Mouse (Mus musculus): ENCODE measurements around the gene Sbk1. TPM values are rescaled to one million over a fixed set of nuclear protein-coding genes. Genes with fewer than 3 reads are reported as not detected.

The Sbk1 gene
- polyA plus RNA-seq, 1 experiment from 2014 or later = 33.1 TPM

DNA sequence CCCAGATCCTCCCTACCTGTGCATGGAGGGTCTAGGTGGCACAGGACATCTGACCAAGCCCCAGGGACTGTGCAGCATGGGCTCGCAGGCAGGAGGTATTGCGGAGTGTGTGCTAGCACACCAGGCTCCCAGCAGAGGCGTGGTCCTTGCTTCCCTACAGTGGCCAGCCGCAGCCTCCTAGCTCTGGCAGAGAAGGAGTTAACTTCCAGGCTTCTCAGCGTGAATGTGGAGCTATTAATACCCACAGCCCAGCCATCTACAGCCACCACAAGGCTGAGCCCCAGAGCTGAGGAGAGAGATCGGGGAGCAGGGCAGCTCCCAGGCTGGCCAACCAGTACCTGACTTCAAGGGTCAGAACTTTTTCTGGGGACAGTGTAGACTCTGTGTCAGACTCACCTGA, 24.3 kb upstream of the Sbk1 start:
- Histone ChIP-seq H3K4me2 (peak overlapping the region; percentile 18; the same call in 1 of the 2 replicates), H3K4me3 (replicated peaks) (no peak overlapping the region), H3K4me1 (peaks cover 9% of the 10 kb centered on the region; the same call in 1 of the 2 replicates), H3K9me3 (replicated peaks) (no peaks in the 10 kb centered on the region), H3K9ac (no peak overlapping the region), H3K27me3 (peaks cover 13% of the 10 kb centered on the region; the same call in 1 of the 2 replicates), H3K36me3 (no peaks in the 10 kb centered on the region), H3K27ac (no peak overlapping the region)
- WGBS = 5% methylated on average over 6 of the region's 6 CpGs
- ATAC-seq (replicated peaks; ENCODE audit: low FRiP score) = no peak; the same call in 1 of the 2 replicates

DNA sequence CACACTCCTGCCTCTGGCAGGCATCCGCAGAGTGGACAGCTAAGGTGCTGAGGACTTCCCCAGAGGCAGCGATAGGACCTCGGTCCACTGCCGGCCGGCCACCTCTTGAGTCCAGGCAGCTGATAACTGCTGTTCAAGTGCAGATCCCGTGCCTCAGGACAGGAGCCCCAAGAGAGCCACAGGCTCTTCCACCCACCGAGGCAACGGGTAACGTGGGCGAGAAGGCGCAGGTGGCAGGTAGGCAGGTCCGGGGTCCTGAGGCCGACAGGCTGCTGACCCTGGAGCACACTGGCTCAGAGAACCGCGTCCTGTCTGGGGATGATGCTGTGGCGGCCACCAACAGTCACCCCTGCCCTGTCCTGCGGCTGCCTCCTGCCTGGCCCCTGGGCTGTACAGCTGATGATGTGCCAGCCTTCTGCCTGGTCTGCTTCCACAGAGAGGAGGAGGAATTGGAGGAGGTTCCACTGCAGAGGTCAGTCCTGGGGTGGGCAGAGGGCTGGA, 23.7 kb upstream of the Sbk1 start:
- Histone ChIP-seq H3K4me3 (replicated peaks) (no peak overlapping the region), H3K27me3 (peaks cover 13% of the 10 kb centered on the region; the same call in 1 of the 2 replicates), H3K27ac (no peak overlapping the region), H3K9ac (no peak overlapping the region), H3K9me3 (replicated peaks) (no peaks in the 10 kb centered on the region), H3K36me3 (no peaks in the 10 kb centered on the region), H3K4me1 (peaks cover 9% of the 10 kb centered on the region; the same call in 1 of the 2 replicates), H3K4me2 (0 out of 2 replicates have a peak overlapping the region, but pooled peaks have one; percentile 18)
- ATAC-seq (replicated peaks; ENCODE audit: low FRiP score) = no peak
- WGBS = 46% methylated on average over 17 of the region's 17 CpGs

DNA sequence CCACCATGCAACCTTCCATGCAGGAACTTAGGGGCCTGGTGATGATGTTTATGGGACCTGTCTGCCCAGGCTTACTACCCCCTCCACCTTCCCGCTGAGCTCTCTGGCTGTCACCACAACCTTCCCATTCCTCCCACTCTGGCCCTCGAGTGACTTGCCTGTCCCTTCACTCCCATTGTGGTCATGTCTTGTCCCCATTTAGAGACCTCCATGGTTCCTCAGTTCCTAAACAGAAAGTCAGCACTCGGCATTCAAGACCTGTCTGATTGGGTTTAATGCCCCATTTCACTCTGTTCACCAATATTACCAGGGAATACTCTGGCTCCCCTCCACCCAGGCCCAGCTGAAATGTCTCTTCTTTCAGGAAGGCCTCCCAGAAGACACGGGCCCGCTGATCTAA, 23.3 kb upstream of the Sbk1 start:
- WGBS = 78% methylated on average over 5 of the region's 5 CpGs
- H3K36me3 ChIP-seq = no peaks in the 10 kb centered on the region
- peaks cover 9% of the 10 kb centered on the region; the same call in 1 of the 2 replicates for H3K4me1 ChIP-seq
- no peaks in the 10 kb centered on the region for H3K9me3 ChIP-seq (replicated peaks)
- peaks cover 13% of the 10 kb centered on the region; the same call in 1 of the 2 replicates for H3K27me3 ChIP-seq
- H3K9ac ChIP-seq = no peak overlapping the region
- ATAC-seq (replicated peaks; ENCODE audit: low FRiP score) = no peak
- H3K27ac ChIP-seq = no peak overlapping the region
- H3K4me2 ChIP-seq = no peak overlapping the region
- no peak overlapping the region for H3K4me3 ChIP-seq (replicated peaks)

DNA sequence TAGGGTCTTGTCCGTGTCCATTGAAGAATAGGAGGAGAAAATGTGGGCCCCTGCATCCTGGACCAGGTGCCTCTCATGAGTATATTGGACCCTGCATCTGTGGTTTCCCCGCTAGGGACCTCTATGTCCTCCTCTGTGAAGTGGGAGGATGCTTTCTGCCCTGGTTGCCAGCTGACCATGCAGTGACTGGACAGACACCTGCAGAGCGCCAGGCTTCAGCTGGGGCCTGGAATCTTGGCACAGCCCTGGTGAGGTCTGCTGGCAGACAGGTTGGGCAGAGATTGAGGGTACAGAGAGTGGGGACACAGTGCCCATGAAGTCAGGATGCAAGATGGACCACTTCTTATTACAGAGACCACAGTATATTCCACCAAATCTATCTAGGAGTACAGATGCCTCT, 22.4 kb upstream of the Sbk1 start:
- peaks cover 9% of the 10 kb centered on the region; the same call in 1 of the 2 replicates for H3K4me1 ChIP-seq
- H3K27me3 ChIP-seq = peaks cover 13% of the 10 kb centered on the region; the same call in 1 of the 2 replicates
- no peak overlapping the region for H3K4me3 ChIP-seq (replicated peaks)
- 82% methylated on average over 3 of the region's 3 CpGs for WGBS
- H3K36me3 ChIP-seq = no peaks in the 10 kb centered on the region
- H3K4me2 ChIP-seq = no peak overlapping the region
- H3K9me3 ChIP-seq (replicated peaks) = no peaks in the 10 kb centered on the region
- H3K9ac ChIP-seq = no peak overlapping the region
- H3K27ac ChIP-seq = no peak overlapping the region
- ATAC-seq (replicated peaks; ENCODE audit: low FRiP score) = no peak

DNA sequence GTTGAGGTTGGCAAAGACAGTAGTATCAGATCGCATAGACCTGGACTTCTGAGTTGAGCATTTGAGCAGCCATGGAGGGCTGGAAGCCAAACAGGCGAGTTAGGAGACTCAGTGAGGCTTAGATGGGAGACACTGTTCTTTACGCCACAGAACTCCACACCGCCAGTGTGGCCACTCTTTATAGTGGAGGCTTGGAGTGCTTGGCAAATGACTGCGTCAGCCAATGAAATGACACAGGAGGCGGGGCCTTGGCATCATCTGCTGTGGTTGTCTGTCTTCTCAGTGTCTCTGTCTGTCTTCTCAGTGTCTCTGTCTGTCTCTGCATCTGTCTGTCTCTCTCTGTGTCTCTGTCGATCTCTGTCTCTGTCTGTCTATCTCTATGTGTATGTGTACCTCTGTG, 21.9 kb upstream of the Sbk1 start:
- no peak overlapping the region for H3K4me3 ChIP-seq (replicated peaks)
- H3K4me1 ChIP-seq = peaks cover 9% of the 10 kb centered on the region; the same call in 1 of the 2 replicates
- H3K9ac ChIP-seq = no peak overlapping the region
- no peak for ATAC-seq (replicated peaks; ENCODE audit: low FRiP score)
- WGBS = 81% methylated on average over 7 of the region's 7 CpGs
- H3K9me3 ChIP-seq (replicated peaks) = no peaks in the 10 kb centered on the region
- H3K4me2 ChIP-seq = no peak overlapping the region
- peaks cover 13% of the 10 kb centered on the region; the same call in 1 of the 2 replicates for H3K27me3 ChIP-seq
- H3K36me3 ChIP-seq = no peaks in the 10 kb centered on the region
- no peak overlapping the region for H3K27ac ChIP-seq

DNA sequence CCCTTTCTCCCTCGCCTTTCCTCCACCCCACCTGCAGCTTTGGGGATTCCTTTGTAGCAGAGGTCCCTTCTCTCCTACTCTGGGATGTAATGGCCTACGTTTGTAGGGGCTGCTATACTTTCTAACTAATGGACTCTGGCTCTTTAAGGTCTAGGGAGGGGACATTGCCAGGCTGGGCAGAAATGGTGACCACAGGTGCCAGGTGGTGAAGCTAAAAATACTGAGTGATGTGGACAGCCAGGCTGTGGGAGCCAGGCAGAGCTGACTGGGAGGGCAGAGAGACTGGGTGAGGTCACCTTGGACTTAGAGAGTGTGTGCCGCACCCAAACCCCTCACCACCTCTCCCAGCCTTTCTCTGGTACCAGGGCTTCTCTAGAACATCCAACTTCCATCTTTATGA, 20.7 kb upstream of the Sbk1 start:
- ATAC-seq (replicated peaks; ENCODE audit: low FRiP score) = no peak
- no peak overlapping the region for H3K9ac ChIP-seq
- no peak overlapping the region for H3K4me3 ChIP-seq (replicated peaks)
- H3K4me1 ChIP-seq = peaks cover 9% of the 10 kb centered on the region; the same call in 1 of the 2 replicates
- H3K9me3 ChIP-seq (replicated peaks) = no peaks in the 10 kb centered on the region
- peaks cover 11% of the 10 kb centered on the region; the same call in 1 of the 2 replicates for H3K27me3 ChIP-seq
- 68% methylated on average over 3 of the region's 3 CpGs for WGBS
- H3K36me3 ChIP-seq = no peaks in the 10 kb centered on the region
- no peak overlapping the region for H3K4me2 ChIP-seq
- H3K27ac ChIP-seq = no peak overlapping the region

DNA sequence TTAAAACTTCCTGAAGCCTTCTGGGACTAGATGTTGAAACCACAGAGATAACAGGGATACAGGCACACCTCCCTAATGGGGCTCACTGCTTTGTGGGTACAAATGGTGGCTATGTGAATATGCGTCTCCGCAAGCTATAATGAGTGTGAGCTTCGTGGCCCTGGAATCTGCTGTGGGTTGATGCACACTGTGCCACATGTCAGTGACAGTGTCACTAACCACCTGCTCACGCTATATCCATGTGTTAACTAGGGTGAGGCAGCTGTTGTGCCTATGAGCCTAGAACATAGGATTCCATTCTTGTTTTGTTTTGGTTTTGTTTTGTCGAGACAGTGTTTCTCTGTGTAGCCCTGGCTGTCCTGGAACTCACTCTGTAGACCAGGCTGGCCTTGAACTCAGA, 20.2 kb upstream of the Sbk1 start:
- H3K9me3 ChIP-seq (replicated peaks) = no peaks in the 10 kb centered on the region
- peaks cover 11% of the 10 kb centered on the region; the same call in 1 of the 2 replicates for H3K27me3 ChIP-seq
- H3K4me3 ChIP-seq (replicated peaks) = no peak overlapping the region
- H3K4me2 ChIP-seq = no peak overlapping the region
- no peak overlapping the region for H3K27ac ChIP-seq
- H3K9ac ChIP-seq = no peak overlapping the region
- 86% methylated on average over 5 of the region's 5 CpGs for WGBS
- H3K4me1 ChIP-seq = peaks cover 9% of the 10 kb centered on the region; the same call in 1 of the 2 replicates
- no peaks in the 10 kb centered on the region for H3K36me3 ChIP-seq
- no peak for ATAC-seq (replicated peaks; ENCODE audit: low FRiP score)

DNA sequence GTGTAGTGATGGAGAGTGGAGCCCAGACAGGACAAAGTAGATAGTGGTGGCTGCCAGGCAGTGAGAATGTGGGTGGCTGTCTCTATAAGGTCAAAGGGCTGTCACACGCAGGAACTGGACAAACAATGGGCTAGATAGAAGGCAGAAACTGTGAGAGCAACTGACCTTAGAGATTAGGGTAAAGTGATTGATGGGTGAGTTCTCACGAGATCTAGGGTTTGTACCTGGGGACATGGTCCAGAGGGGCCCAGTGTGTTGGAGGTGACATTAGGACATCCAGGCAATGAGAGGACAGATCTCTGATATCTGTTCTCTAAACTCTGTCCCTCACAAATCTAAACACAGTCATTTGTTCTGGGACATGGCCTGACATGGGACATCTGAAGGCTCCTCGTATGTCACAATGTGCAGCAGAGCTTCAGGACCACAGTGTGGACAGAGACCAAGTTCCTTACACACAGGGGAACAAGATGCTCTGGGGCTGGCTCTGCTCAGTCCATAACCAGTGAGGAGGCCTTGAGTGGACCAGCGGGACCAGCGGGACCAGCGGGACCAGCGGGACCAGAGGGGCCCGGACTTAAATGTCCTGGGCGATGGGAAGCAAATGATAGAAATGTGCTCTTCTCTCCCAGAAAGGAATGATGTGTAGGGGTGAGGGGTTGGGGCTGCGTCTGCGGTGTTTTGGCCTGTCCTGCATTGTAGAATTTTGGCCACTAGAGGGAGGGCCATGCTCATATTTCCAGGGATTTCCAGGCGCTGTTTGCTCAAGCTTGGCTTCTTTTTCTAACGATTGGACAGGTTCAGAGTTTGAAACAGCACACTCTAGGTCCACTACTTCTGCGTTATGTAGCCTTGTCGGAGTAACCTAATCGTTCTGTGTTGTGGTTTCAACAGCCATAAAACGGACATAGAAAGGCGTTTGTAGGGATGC, 11.9 kb upstream of the Sbk1 start:
- Histone ChIP-seq H3K9me3 (replicated peaks) (no peaks in the 10 kb centered on the region), H3K9ac (no peak overlapping the region), H3K4me3 (replicated peaks) (no peak overlapping the region), H3K27me3 (peaks cover 8% of the 10 kb centered on the region; the same call in 1 of the 2 replicates), H3K27ac (no peak overlapping the region), H3K4me2 (no peak overlapping the region), H3K36me3 (no peaks in the 10 kb centered on the region), H3K4me1 (no peaks in the 10 kb centered on the region)
- 11% methylated on average over 18 of the region's 18 CpGs for WGBS
- peak; percentile 38; the same call in 1 of the 2 replicates for ATAC-seq (replicated peaks; ENCODE audit: low FRiP score)

DNA sequence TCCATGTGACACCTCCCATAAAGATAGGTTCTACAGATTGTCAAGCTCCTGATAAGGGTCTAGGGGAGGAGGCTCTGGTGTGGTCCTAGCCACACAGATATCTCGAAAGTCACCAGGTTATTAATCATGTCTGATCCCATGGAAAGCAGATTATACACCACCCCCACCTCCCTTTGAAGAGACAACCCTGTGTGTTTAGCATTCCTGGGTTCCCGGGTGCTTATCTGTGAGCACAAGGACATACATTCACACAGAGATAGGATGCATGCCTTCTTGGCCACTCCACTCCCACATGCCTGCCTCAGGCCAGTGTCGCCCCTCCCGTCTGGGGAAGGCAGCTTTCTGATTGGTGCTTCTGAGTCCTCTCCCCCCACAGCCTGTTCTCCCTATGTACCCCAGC, 10.6 kb upstream of the Sbk1 start:
- peaks cover 8% of the 10 kb centered on the region; the same call in 1 of the 2 replicates for H3K27me3 ChIP-seq
- H3K36me3 ChIP-seq = no peaks in the 10 kb centered on the region
- 65% methylated on average over 4 of the region's 4 CpGs for WGBS
- H3K9ac ChIP-seq = no peak overlapping the region
- no peak overlapping the region for H3K27ac ChIP-seq
- ATAC-seq (replicated peaks; ENCODE audit: low FRiP score) = no peak; the same call in 1 of the 2 replicates
- H3K4me3 ChIP-seq (replicated peaks) = no peak overlapping the region
- peaks cover 11% of the 10 kb centered on the region for H3K4me1 ChIP-seq
- no peak overlapping the region for H3K4me2 ChIP-seq
- no peaks in the 10 kb centered on the region for H3K9me3 ChIP-seq (replicated peaks)

DNA sequence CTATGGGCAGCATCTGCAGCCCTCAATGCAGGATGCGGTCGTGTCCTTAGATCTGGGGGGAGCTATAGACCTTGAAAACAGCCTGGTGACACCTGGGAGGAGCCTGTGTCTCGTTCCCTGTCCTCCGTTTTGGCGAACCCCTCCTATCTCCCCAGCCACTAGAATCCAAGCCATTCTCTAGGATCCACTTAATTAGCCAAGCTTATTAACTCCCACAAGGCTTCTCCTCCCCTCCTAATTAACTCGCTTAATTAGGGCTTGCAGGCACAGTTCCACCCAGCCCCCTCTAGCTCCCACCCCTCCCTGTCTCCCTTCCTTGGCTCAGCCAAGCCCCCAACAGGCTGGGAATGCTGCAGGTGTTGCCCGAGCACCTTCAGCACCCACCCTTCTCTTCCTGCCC, 8.5 kb upstream of the Sbk1 start:
- H3K4me3 ChIP-seq (replicated peaks) = no peak overlapping the region
- no peaks in the 10 kb centered on the region for H3K9me3 ChIP-seq (replicated peaks)
- no peaks in the 10 kb centered on the region for H3K36me3 ChIP-seq
- no peak overlapping the region for H3K4me2 ChIP-seq
- H3K9ac ChIP-seq = no peak overlapping the region
- WGBS = 15% methylated on average over 7 of the region's 7 CpGs
- ATAC-seq (replicated peaks; ENCODE audit: low FRiP score) = no peak
- H3K4me1 ChIP-seq = peaks cover 14% of the 10 kb centered on the region
- H3K27me3 ChIP-seq = peaks cover 8% of the 10 kb centered on the region; the same call in 1 of the 2 replicates
- H3K27ac ChIP-seq = no peak overlapping the region

DNA sequence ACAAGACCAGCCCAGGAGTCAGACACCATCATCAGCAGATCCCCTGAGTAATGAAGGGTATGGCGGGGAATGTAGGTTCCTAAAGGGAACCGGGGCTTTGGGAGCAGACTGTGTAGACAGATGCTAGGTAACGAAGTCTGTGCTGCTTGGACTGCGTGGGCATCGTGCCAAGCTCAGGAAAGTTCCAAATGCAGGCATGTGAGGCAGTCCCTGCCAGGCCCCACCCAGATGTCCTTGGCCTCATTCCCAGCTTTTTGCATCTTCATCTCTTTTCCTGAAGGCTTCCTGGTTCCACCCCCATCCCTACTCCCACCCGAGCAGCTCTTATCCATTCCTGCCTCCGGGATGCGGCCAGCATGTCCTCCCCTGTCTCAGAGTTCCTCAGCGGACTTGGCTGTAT, 6.5 kb upstream of the Sbk1 start:
- Histone ChIP-seq H3K4me2 (no peak overlapping the region), H3K4me1 (peaks cover 14% of the 10 kb centered on the region), H3K9ac (no peak overlapping the region), H3K27ac (no peak overlapping the region), H3K9me3 (replicated peaks) (no peaks in the 10 kb centered on the region), H3K27me3 (0 out of 2 replicates have a peak, but pooled peaks cover 3% of the 10 kb centered on the region), H3K36me3 (no peaks in the 10 kb centered on the region), H3K4me3 (replicated peaks) (no peak overlapping the region)
- no peak for ATAC-seq (replicated peaks; ENCODE audit: low FRiP score)
- WGBS = 50% methylated on average over 9 of the region's 9 CpGs

DNA sequence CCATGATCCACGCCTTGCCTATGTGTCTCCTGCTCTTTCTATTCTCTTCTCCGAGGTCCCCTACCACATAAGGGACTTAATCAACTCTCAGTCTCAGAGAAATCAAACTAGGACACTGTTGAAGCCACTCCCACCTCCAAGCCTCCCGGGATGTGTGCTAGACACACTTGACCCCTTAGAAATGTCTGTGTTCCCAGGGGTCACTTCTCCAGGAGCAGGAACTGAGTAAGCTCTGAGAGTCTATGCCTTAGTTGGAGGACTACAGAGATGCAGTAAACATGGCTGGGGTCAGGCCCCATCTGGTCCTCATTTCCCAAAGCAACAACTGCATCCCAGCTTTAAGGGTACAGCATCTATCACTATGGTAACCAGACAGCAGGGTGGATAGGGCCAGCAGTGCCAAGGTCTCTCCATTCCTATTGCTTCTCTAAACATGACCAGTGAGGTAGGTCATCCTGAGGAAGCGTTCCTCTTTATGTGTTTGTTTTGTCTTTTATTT, 6.0 kb upstream of the Sbk1 start:
- Histone ChIP-seq H3K36me3 (no peaks in the 10 kb centered on the region), H3K4me2 (no peak overlapping the region), H3K27ac (no peak overlapping the region), H3K4me1 (peaks cover 19% of the 10 kb centered on the region), H3K9me3 (replicated peaks) (no peaks in the 10 kb centered on the region), H3K4me3 (replicated peaks) (no peak overlapping the region), H3K27me3 (0 out of 2 replicates have a peak, but pooled peaks cover 3% of the 10 kb centered on the region), H3K9ac (no peak overlapping the region)
- 54% methylated on average over 4 of the region's 4 CpGs for WGBS
- ATAC-seq (replicated peaks; ENCODE audit: low FRiP score) = no peak
